In genomic region chr12:99351731-99352130, GRCm38 (mm10) we compare ENCODE assay signal across 14 mouse cellular contexts.
DNase-seq lines count a peak whose midpoint lies in the region; ATAC-seq and TF ChIP-seq lines count a peak whose summit lies in the region.
"Had no signal": no experiment of that assay in that cellular context is flagged by ENCODE, and none has a peak within 500 bp of the region (broad histone marks: within the 10 kb centered on the region; RNA-seq: fewer than 3 reads in every experiment).

No protein-coding gene starts in this region.

- H3K79me2 ChIP-seq in myocyte (ENCODE audit: control insufficient read depth, insufficient read depth): no peaks in the 10 kb centered on the region

- no peaks in the 10 kb centered on the region for H3K9me3 ChIP-seq in liver, embryonic 15.5 days (replicated peaks)
- no peaks in the 10 kb centered on the region for H3K9me3 ChIP-seq in liver, embryonic 11.5 days (ENCODE audit: control insufficient read depth, low read length)
- H3K9me3 ChIP-seq in midbrain, embryonic 14.5 days (ENCODE audit: control insufficient read depth, low read length): no peaks in the 10 kb centered on the region
- H3K9me3 ChIP-seq: embryonic facial prominence, embryonic 13.5 days; megakaryocyte, embryonic 14.5 days; neural tube, embryonic 12.5 days had no signal

- WGBS in liver, embryonic 15.5 days (ENCODE audit: insufficient replicate concordance): 67% methylated on average over 9 of the region's 9 CpGs
- 78% methylated on average over 9 of the region's 9 CpGs for WGBS in liver, embryonic 11.5 days
- WGBS in midbrain, embryonic 14.5 days: 94% methylated on average over 9 of the region's 9 CpGs

- 0 out of 2 replicates have a peak overlapping the region, but pooled peaks have one; percentile 48 for H3K27ac ChIP-seq in liver, embryonic 15.5 days (replicated peaks)
- H3K27ac ChIP-seq in liver, embryonic 11.5 days (ENCODE audit: low read depth, low read length): no peak overlapping the region
- no peak overlapping the region for H3K27ac ChIP-seq in midbrain, embryonic 14.5 days (replicated peaks; ENCODE audit: low read depth, low read length)
- H3K27ac ChIP-seq: embryonic facial prominence, embryonic 13.5 days; neural tube, embryonic 12.5 days had no signal

- no peak overlapping the region for H3K4me3 ChIP-seq in liver, embryonic 15.5 days (replicated peaks)
- no peak overlapping the region for H3K4me3 ChIP-seq in liver, embryonic 11.5 days (ENCODE audit: low read depth, low read length)
- H3K4me3 ChIP-seq in myocyte: no peak overlapping the region
- H3K4me3 ChIP-seq in midbrain, embryonic 14.5 days (replicated peaks; ENCODE audit: low read depth, low read length): no peak overlapping the region
- H3K4me3 ChIP-seq: embryonic facial prominence, embryonic 13.5 days; megakaryocyte, embryonic 14.5 days; neural tube, embryonic 12.5 days had no signal

- TF ChIP-seq POLR2A in myocyte (IDR thresholded peaks at IDR 0.05; ENCODE audit: insufficient read length, low read depth): no peak

- DNase-seq in gastrocnemius, adult 18-20 months (ENCODE audit: low spot score): peak; percentile 69
- DNase-seq in gastrocnemius, adult 8-10 months (ENCODE audit: low spot score in 2 of 2): no peak
- DNase-seq in liver, embryonic 11.5 days (ENCODE audit: low spot score): no peak
- DNase-seq in adrenal gland, postnatal 36 days: peak; percentile 64 to 70
- no peak for DNase-seq in midbrain, embryonic 14.5 days
- DNase-seq in embryo, embryonic 11 days: no peak
- DNase-seq: cerebellum, adult 9-11 months; forebrain, postnatal 0 days; left cerebral cortex, postnatal 4 days had no signal

- H3K4me2 ChIP-seq in liver, embryonic 15.5 days: peak overlapping the region; percentile 2; the same call in 1 of the 2 replicates
- H3K4me2 ChIP-seq in liver, embryonic 11.5 days: no peak overlapping the region
- peak overlapping the region; percentile 91 for H3K4me2 ChIP-seq in myocyte (ENCODE audit: low read depth)
- no peak overlapping the region for H3K4me2 ChIP-seq in midbrain, embryonic 14.5 days (ENCODE audit: low read length)
- H3K4me2 ChIP-seq: embryonic facial prominence, embryonic 13.5 days; neural tube, embryonic 12.5 days had no signal

- H3K27me3 ChIP-seq in liver, embryonic 15.5 days: no peaks in the 10 kb centered on the region
- no peaks in the 10 kb centered on the region for H3K27me3 ChIP-seq in liver, embryonic 11.5 days (replicated peaks; ENCODE audit: control insufficient read depth, insufficient read depth, low read length)
- no peaks in the 10 kb centered on the region for H3K27me3 ChIP-seq in myocyte (ENCODE audit: control insufficient read depth, insufficient read depth, insufficient read length)
- H3K27me3 ChIP-seq in midbrain, embryonic 14.5 days (ENCODE audit: control insufficient read depth, insufficient read depth, low read length): no peaks in the 10 kb centered on the region
- H3K27me3 ChIP-seq: embryonic facial prominence, embryonic 13.5 days; megakaryocyte, embryonic 14.5 days; neural tube, embryonic 12.5 days had no signal

- H3ac ChIP-seq in myocyte (ENCODE audit: control insufficient read depth, insufficient read length): no peak overlapping the region

- H3K4me1 ChIP-seq in liver, embryonic 15.5 days (replicated peaks): peaks cover 77% of the 10 kb centered on the region
- H3K4me1 ChIP-seq in liver, embryonic 11.5 days (replicated peaks; ENCODE audit: control insufficient read depth, insufficient read depth, low read length): peaks cover 44% of the 10 kb centered on the region
- H3K4me1 ChIP-seq in midbrain, embryonic 14.5 days (ENCODE audit: control insufficient read depth, insufficient read depth, low read length): peaks cover 6% of the 10 kb centered on the region

- no peaks in the 10 kb centered on the region for H3K36me3 ChIP-seq in liver, embryonic 15.5 days (replicated peaks)
- no peaks in the 10 kb centered on the region for H3K36me3 ChIP-seq in liver, embryonic 11.5 days (ENCODE audit: control insufficient read depth, insufficient read depth, low read length)
- no peaks in the 10 kb centered on the region for H3K36me3 ChIP-seq in myocyte (ENCODE audit: control insufficient read depth, insufficient read depth)
- H3K36me3 ChIP-seq in midbrain, embryonic 14.5 days (ENCODE audit: control insufficient read depth, insufficient read depth, low read length): no peaks in the 10 kb centered on the region
- H3K36me3 ChIP-seq: embryonic facial prominence, embryonic 13.5 days; neural tube, embryonic 12.5 days had no signal

- H3K9ac ChIP-seq in liver, embryonic 15.5 days: no peak overlapping the region
- H3K9ac ChIP-seq in liver, embryonic 11.5 days (ENCODE audit: low read depth, low read length): no peak overlapping the region
- no peak overlapping the region for H3K9ac ChIP-seq in midbrain, embryonic 14.5 days (replicated peaks; ENCODE audit: low read length)
- H3K9ac ChIP-seq: forebrain, postnatal 0 days; neural tube, embryonic 12.5 days had no signal

- no peak for ATAC-seq in liver, embryonic 15.5 days (ENCODE audit: insufficient read depth)
- ATAC-seq in liver, embryonic 11.5 days (replicated peaks; ENCODE audit: low FRiP score): no peak
- no peak for ATAC-seq in midbrain, embryonic 14.5 days (ENCODE audit: low FRiP score, low TSS enrichment)
- ATAC-seq: forebrain, postnatal 0 days had no signal

TF ChIP-seq in myocyte, 11 proteins besides CTCF, POLR2A, EP300 and RAD21:
- TF ChIP-seq MYOD1 (IDR thresholded peaks at IDR 0.05; ENCODE audit: control insufficient read depth in 1 of 3, insufficient read length in 2 of 3, low read depth in 2 of 3): no peak
- no peak for TF ChIP-seq SRF (IDR thresholded peaks at IDR 0.05; ENCODE audit: control insufficient read depth, insufficient read length, low read depth)
- TF ChIP-seq CEBPB (IDR thresholded peaks at IDR 0.05; ENCODE audit: insufficient read depth, poor library complexity, severe bottlenecking): no peak
- no peak for TF ChIP-seq E2F4 (IDR thresholded peaks at IDR 0.05; ENCODE audit: insufficient read depth)

Comparison
In these comparisons a context has a peak if more than half of its experiments do, and no peak if none do; other contexts are left out.
1. DNase-seq: peak in gastrocnemius, adult 18-20 months (single experiment) and adrenal gland, postnatal 36 days (2 of 2); none in gastrocnemius, adult 8-10 months (0 of 2), liver, embryonic 11.5 days (single experiment), midbrain, embryonic 14.5 days (single experiment) and embryo, embryonic 11 days (single experiment).
2. H3K4me2 ChIP-seq: peak in liver, embryonic 15.5 days (single experiment) and myocyte (single experiment); none in liver, embryonic 11.5 days (single experiment) and midbrain, embryonic 14.5 days (single experiment).